In the genomic region with DNA sequence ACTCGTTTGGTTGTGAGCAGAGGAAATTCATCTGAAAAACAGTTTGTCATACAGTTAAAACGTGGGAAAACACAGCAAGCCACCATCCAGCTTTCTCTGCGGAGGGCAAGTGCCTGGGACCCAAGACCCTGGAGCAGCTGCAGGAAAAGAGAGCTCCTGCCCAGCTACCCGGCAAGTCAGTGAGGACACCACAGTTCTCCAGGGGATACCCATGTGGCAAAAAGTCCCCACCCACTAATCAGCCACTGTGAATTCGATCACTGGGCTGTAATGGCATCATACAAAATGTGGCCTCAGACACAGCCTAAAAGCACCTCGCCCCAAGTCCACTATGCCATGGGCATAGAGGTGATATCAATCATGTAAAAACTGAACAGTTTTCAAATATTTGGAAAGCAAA, we compare ENCODE assay signal across 13 mouse cellular contexts. TPM values are rescaled to one million over a fixed set of nuclear protein-coding genes. Genes with fewer than 3 reads are reported as not detected.
DNase-seq lines count a peak whose midpoint lies in the region; ATAC-seq and TF ChIP-seq lines count a peak whose summit lies in the region.
"Had no signal": no experiment of that assay in that cellular context is flagged by ENCODE, and none has a peak within 500 bp of the region (broad histone marks: within the 10 kb centered on the region; RNA-seq: fewer than 3 reads in every experiment).

No protein-coding gene starts in this region.

- intact Hi-C loops in heart, postnatal 14 days (cut with DNase I) = no loop called here
- intact Hi-C loops in gastrocnemius, postnatal 14 days (cut with DNase I; ENCODE audit: low total_unique reads) = no loop called here

- WGBS in heart, embryonic 11.5 days (ENCODE audit: insufficient replicate concordance) = 80% methylated on average over 6 of the region's 6 CpGs
- 82% methylated on average over 6 of the region's 6 CpGs for WGBS in midbrain, embryonic 12.5 days
- 82% methylated on average over 6 of the region's 6 CpGs for WGBS in midbrain, embryonic 16.5 days
- WGBS in limb, embryonic 11.5 days = 84% methylated on average over 6 of the region's 6 CpGs
- WGBS in stomach, postnatal 0 days = 63% methylated on average over 6 of the region's 6 CpGs

- DNase-seq in heart, postnatal 14 days = no peak
- no peak for DNase-seq in limb, embryonic 11.5 days (ENCODE audit: low spot score)
- DNase-seq in stomach, postnatal 0 days (ENCODE audit: low spot score) = no peak
- no peak for DNase-seq in embryo, embryonic 9.5 days (ENCODE audit: extremely low spot score)
- no peak for DNase-seq in gastrocnemius, postnatal 14 days
- DNase-seq: adrenal gland, adult 2 months; cerebellum, adult 9-11 months; left cerebral cortex, postnatal 4 days; retina, postnatal 1 day; thymus, postnatal 36 days had no signal

- no peak for ATAC-seq in heart, embryonic 11.5 days (replicated peaks; ENCODE audit: insufficient number of reproducible peaks, low FRiP score, low TSS enrichment)
- ATAC-seq in midbrain, embryonic 12.5 days (ENCODE audit: low FRiP score, low read depth) = no peak
- no peak for ATAC-seq in midbrain, embryonic 16.5 days
- no peak for ATAC-seq in limb, embryonic 11.5 days (ENCODE audit: insufficient number of reproducible peaks, low FRiP score, low TSS enrichment, low read depth)
- no peak for ATAC-seq in stomach, postnatal 0 days (ENCODE audit: low FRiP score, low TSS enrichment)

- no peak for TF ChIP-seq CTCF in stomach, postnatal 0 days (IDR thresholded peaks at IDR 0.05; ENCODE audit: low read depth)

- no peak for TF ChIP-seq EP300 in stomach, postnatal 0 days (optimal IDR thresholded peaks at IDR 0.05)

- H3K9me3 ChIP-seq in heart, embryonic 11.5 days (replicated peaks; ENCODE audit: control insufficient read depth, low read length) = no peaks in the 10 kb centered on the region
- H3K9me3 ChIP-seq in midbrain, embryonic 12.5 days = no peaks in the 10 kb centered on the region
- no peaks in the 10 kb centered on the region for H3K9me3 ChIP-seq in midbrain, embryonic 16.5 days (replicated peaks; ENCODE audit: control insufficient read depth, low read length, poor library complexity, severe bottlenecking)
- no peaks in the 10 kb centered on the region for H3K9me3 ChIP-seq in limb, embryonic 11.5 days (ENCODE audit: control insufficient read depth, low read length)
- no peaks in the 10 kb centered on the region for H3K9me3 ChIP-seq in stomach, postnatal 0 days (ENCODE audit: control insufficient read depth, low read length)

- H3K27ac ChIP-seq in heart, embryonic 11.5 days (ENCODE audit: low read depth, low read length) = no peak overlapping the region
- H3K27ac ChIP-seq in midbrain, embryonic 12.5 days (replicated peaks) = no peak overlapping the region
- no peak overlapping the region for H3K27ac ChIP-seq in midbrain, embryonic 16.5 days (ENCODE audit: low read length)
- no peak overlapping the region for H3K27ac ChIP-seq in limb, embryonic 11.5 days (replicated peaks; ENCODE audit: low read depth, low read length)
- no peak overlapping the region for H3K27ac ChIP-seq in stomach, postnatal 0 days (replicated peaks)

- peak overlapping the region; percentile 88 for H3K4me3 ChIP-seq in heart, embryonic 11.5 days (ENCODE audit: low read depth, low read length)
- H3K4me3 ChIP-seq in midbrain, embryonic 12.5 days = peak overlapping the region; percentile 22
- H3K4me3 ChIP-seq in midbrain, embryonic 16.5 days (ENCODE audit: low read depth, low read length) = no peak overlapping the region
- no peak overlapping the region for H3K4me3 ChIP-seq in limb, embryonic 11.5 days (ENCODE audit: low read depth, low read length)
- no peak overlapping the region for H3K4me3 ChIP-seq in stomach, postnatal 0 days (ENCODE audit: low read depth, low read length)

- peak overlapping the region; percentile 82 for H3K4me2 ChIP-seq in heart, embryonic 11.5 days
- H3K4me2 ChIP-seq in midbrain, embryonic 12.5 days (replicated peaks) = peak overlapping the region; percentile 83
- no peak overlapping the region for H3K4me2 ChIP-seq in midbrain, embryonic 16.5 days (ENCODE audit: low read length)
- H3K4me2 ChIP-seq in limb, embryonic 11.5 days (ENCODE audit: low read depth, severe bottlenecking) = peak overlapping the region; percentile 47
- H3K4me2 ChIP-seq in stomach, postnatal 0 days (replicated peaks; ENCODE audit: low read depth) = 0 out of 2 replicates have a peak overlapping the region, but pooled peaks have one; percentile 11

- peaks cover 6% of the 10 kb centered on the region; the same call in 1 of the 2 replicates for H3K4me1 ChIP-seq in heart, embryonic 11.5 days (ENCODE audit: control insufficient read depth, insufficient read depth, low read length)
- H3K4me1 ChIP-seq in midbrain, embryonic 12.5 days = peaks cover 14% of the 10 kb centered on the region
- peaks cover 4% of the 10 kb centered on the region; the same call in 1 of the 2 replicates for H3K4me1 ChIP-seq in midbrain, embryonic 16.5 days (ENCODE audit: control insufficient read depth, insufficient read depth, low read length)
- H3K4me1 ChIP-seq in limb, embryonic 11.5 days (ENCODE audit: control insufficient read depth, insufficient read depth, low read length) = peaks cover 6% of the 10 kb centered on the region; the same call in 1 of the 2 replicates
- H3K4me1 ChIP-seq in stomach, postnatal 0 days (replicated peaks; ENCODE audit: control insufficient read depth, insufficient read depth) = no peaks in the 10 kb centered on the region

- no peaks in the 10 kb centered on the region for H3K27me3 ChIP-seq in heart, embryonic 11.5 days (ENCODE audit: control insufficient read depth, insufficient read depth, low read length)
- H3K27me3 ChIP-seq in midbrain, embryonic 12.5 days = no peaks in the 10 kb centered on the region
- no peaks in the 10 kb centered on the region for H3K27me3 ChIP-seq in midbrain, embryonic 16.5 days (ENCODE audit: control insufficient read depth, insufficient read depth, low read depth, low read length)
- no peaks in the 10 kb centered on the region for H3K27me3 ChIP-seq in limb, embryonic 11.5 days (ENCODE audit: control insufficient read depth, insufficient read depth, low read length)
- H3K27me3 ChIP-seq in stomach, postnatal 0 days (ENCODE audit: control insufficient read depth, insufficient read depth, low read length) = no peaks in the 10 kb centered on the region

- H3K9ac ChIP-seq in heart, embryonic 11.5 days (ENCODE audit: low read depth, low read length) = no peak overlapping the region
- H3K9ac ChIP-seq in midbrain, embryonic 12.5 days (replicated peaks) = no peak overlapping the region
- H3K9ac ChIP-seq in midbrain, embryonic 16.5 days (ENCODE audit: low read depth, low read length) = no peak overlapping the region
- H3K9ac ChIP-seq in limb, embryonic 11.5 days (ENCODE audit: low read length) = no peak overlapping the region
- H3K9ac ChIP-seq in stomach, postnatal 0 days (ENCODE audit: low read length) = no peak overlapping the region

- peaks cover 19% of the 10 kb centered on the region for H3K36me3 ChIP-seq in heart, embryonic 11.5 days (ENCODE audit: control insufficient read depth, insufficient read depth, low read length)
- H3K36me3 ChIP-seq in midbrain, embryonic 12.5 days = peaks cover 32% of the 10 kb centered on the region
- H3K36me3 ChIP-seq in midbrain, embryonic 16.5 days (ENCODE audit: control insufficient read depth, insufficient read depth, low read length) = 0 out of 2 replicates have a peak, but pooled peaks cover 3% of the 10 kb centered on the region
- peaks cover 10% of the 10 kb centered on the region for H3K36me3 ChIP-seq in limb, embryonic 11.5 days (ENCODE audit: control insufficient read depth, insufficient read depth, low read length)
- peaks cover 6% of the 10 kb centered on the region; the same call in 1 of the 2 replicates for H3K36me3 ChIP-seq in stomach, postnatal 0 days (ENCODE audit: control insufficient read depth, insufficient read depth, low read length)

RNA-seq across cellular contexts. Expression of gene Tyms, which starts 1.7 kb away (rescaled TPM):
- polyA plus RNA-seq in heart, embryonic 11.5 days (2014; fragmentation: Nextera tagmentation; extraction: Ambion mirVana) = 158 and 173 TPM in 2 replicates
- 10 to 100 TPM; 11.6 to 13.9 TPM for total RNA-seq in heart, postnatal 14 days (2021)
- 182 and 188 TPM in 2 replicates for polyA plus RNA-seq in midbrain, embryonic 12.5 days (2016; fragmentation: Nextera tagmentation; extraction: Ambion mirVana)
- polyA plus RNA-seq in midbrain, embryonic 16.5 days (2015; fragmentation: Nextera tagmentation; extraction: Ambion mirVana) = 33.3 and 38.7 TPM in 2 replicates
- 393 and 408 TPM in 2 replicates for polyA plus RNA-seq in limb, embryonic 11.5 days (2014; fragmentation: Nextera tagmentation; extraction: Ambion mirVana)
- 82.1 and 84.8 TPM in 2 replicates for polyA plus RNA-seq in stomach, postnatal 0 days (2015; fragmentation: Nextera tagmentation; extraction: Ambion mirVana)
- 1 to 10 TPM; 6.9 to 7.7 TPM for total RNA-seq in gastrocnemius, postnatal 14 days (2021)

RNA-seq across cellular contexts. Expression of gene Garem2, which starts 33.3 kb away (rescaled TPM):
- 0.21 and 0.23 TPM in 2 replicates for polyA plus RNA-seq in heart, embryonic 11.5 days (2014; fragmentation: Nextera tagmentation; extraction: Ambion mirVana)
- under 1 TPM; 0.17 to 0.19 TPM for total RNA-seq in heart, postnatal 14 days (2021)
- polyA plus RNA-seq in midbrain, embryonic 12.5 days (2016; fragmentation: Nextera tagmentation; extraction: Ambion mirVana) = 24.9 and 26.9 TPM in 2 replicates
- 6.9 and 8.1 TPM in 2 replicates for polyA plus RNA-seq in midbrain, embryonic 16.5 days (2015; fragmentation: Nextera tagmentation; extraction: Ambion mirVana)
- 0.44 and 0.51 TPM in 2 replicates for polyA plus RNA-seq in limb, embryonic 11.5 days (2014; fragmentation: Nextera tagmentation; extraction: Ambion mirVana)
- polyA plus RNA-seq in stomach, postnatal 0 days (2015; fragmentation: Nextera tagmentation; extraction: Ambion mirVana) = 0.10 and 0.12 TPM in 2 replicates
- total RNA-seq in gastrocnemius, postnatal 14 days (2021) = under 1 TPM; 0.04 TPM

RNA-seq across cellular contexts. Expression of gene 3110082J24Rik, which starts 34.2 kb away (rescaled TPM):
- polyA plus RNA-seq in heart, embryonic 11.5 days (2014; fragmentation: Nextera tagmentation; extraction: Ambion mirVana) = not detected in 2 replicates
- total RNA-seq in heart, postnatal 14 days (2021) = not detected
- polyA plus RNA-seq in midbrain, embryonic 12.5 days (2016; fragmentation: Nextera tagmentation; extraction: Ambion mirVana) = 7.2 and 7.6 TPM in 2 replicates
- 2.6 and 3.7 TPM in 2 replicates for polyA plus RNA-seq in midbrain, embryonic 16.5 days (2015; fragmentation: Nextera tagmentation; extraction: Ambion mirVana)
- not detected in 2 replicates for polyA plus RNA-seq in limb, embryonic 11.5 days (2014; fragmentation: Nextera tagmentation; extraction: Ambion mirVana)
- polyA plus RNA-seq in stomach, postnatal 0 days (2015; fragmentation: Nextera tagmentation; extraction: Ambion mirVana) = not detected in 2 replicates
- not detected for total RNA-seq in gastrocnemius, postnatal 14 days (2021)
- total RNA-seq: adrenal gland, adult 2 months had no signal
- polyA plus RNA-seq: adrenal gland, adult 2 months had no signal

RNA-seq across cellular contexts. Expression of gene Il6, which starts 58.8 kb away (rescaled TPM):
- 0.14 TPM in 1 of 2 replicates, not detected in the other for polyA plus RNA-seq in heart, embryonic 11.5 days (2014; fragmentation: Nextera tagmentation; extraction: Ambion mirVana)
- not detected for total RNA-seq in heart, postnatal 14 days (2021)
- polyA plus RNA-seq in midbrain, embryonic 12.5 days (2016; fragmentation: Nextera tagmentation; extraction: Ambion mirVana) = 0.14 TPM in 1 of 2 replicates, not detected in the other
- polyA plus RNA-seq in midbrain, embryonic 16.5 days (2015; fragmentation: Nextera tagmentation; extraction: Ambion mirVana) = not detected in 2 replicates
- not detected in 2 replicates for polyA plus RNA-seq in limb, embryonic 11.5 days (2014; fragmentation: Nextera tagmentation; extraction: Ambion mirVana)
- polyA plus RNA-seq in stomach, postnatal 0 days (2015; fragmentation: Nextera tagmentation; extraction: Ambion mirVana) = 0.10 and 0.16 TPM in 2 replicates
- total RNA-seq in gastrocnemius, postnatal 14 days (2021) = not detected
- total RNA-seq: adrenal gland, adult 2 months; left cerebral cortex, postnatal 4 days had no signal
- polyA plus RNA-seq: adrenal gland, adult 2 months had no signal

Comparison
In these comparisons a context has a peak if more than half of its experiments do, and no peak if none do; other contexts are left out.
1. H3K4me3 ChIP-seq: peak in heart, embryonic 11.5 days (single experiment) and midbrain, embryonic 12.5 days (single experiment); none in midbrain, embryonic 16.5 days (single experiment), limb, embryonic 11.5 days (single experiment) and stomach, postnatal 0 days (single experiment).